Mouse (Mus musculus) cerebellum, adult 2 months (tissue): Measurements from ENCODE around the gene Mpc2. TPM values are rescaled to one million over a fixed set of nuclear protein-coding genes. Genes with fewer than 3 reads are reported as not detected.

Experiments used
- DNase-seq, 2 experiments: peaks; one replicate each; pipeline ENCODE4 v3.0.0; 2021
- H3K27ac ChIP-seq: fragments of 200-500 bp; 2 replicates; pipeline ENCODE4 v1.5.1; 2012; ENCODE audit warnings: low read length, control low read depth, inconsistent platforms; ENCODE audit not compliant: insufficient read depth
- H3K27me3 ChIP-seq: fragments of 200-500 bp; 2 replicates; pipeline ENCODE4 v1.6.1; 2012; ENCODE audit warnings: inconsistent platforms, mild to moderate bottlenecking, low read length, moderate library complexity; ENCODE audit not compliant: control insufficient read depth, insufficient read depth
- H3K4me1 ChIP-seq: fragments of 200-500 bp; 2 replicates; pipeline ENCODE4 v1.6.1; 2011; ENCODE audit warnings: low read length; ENCODE audit not compliant: control insufficient read depth, insufficient read depth
- H3K4me3 ChIP-seq: fragments of 200-500 bp; replicated peaks from 2 replicates; pipeline ENCODE3; 2011; ENCODE audit warnings: mild to moderate bottlenecking, low read depth, low read length, control low read depth; ENCODE audit not compliant: insufficient read depth
- CTCF ChIP-seq: fragments of 200-500 bp; IDR thresholded peaks from 2 replicates; pipeline ENCODE4 v1.5.1; 2011; ENCODE audit warnings: low read depth, mild to moderate bottlenecking, control low read depth, low read length, moderate library complexity, borderline replicate concordance; ENCODE audit not compliant: insufficient read depth
- POLR2A ChIP-seq: fragments of 200-500 bp; IDR thresholded peaks from 2 replicates; pipeline ENCODE4 v1.6.1; 2011; ENCODE audit warnings: low read length, control low read depth, borderline replicate concordance; ENCODE audit not compliant: insufficient read depth
- WGBS: fragments of 180-500 bp; shearing (Covaris S2); methylation state at CpG from one replicate; pipeline ENCODE4 v1.1.7; 2018; 5-methylcytosine and 5-hydroxymethylcytosine counted together
- polyA plus RNA-seq: library from polyadenylated mRNA; depleted of rRNA; stranded (reverse); fragments of >200 nt; gene quantifications from 2 replicates; pipeline ENCODE4 v1.2.3, GENCODE M21; 2012

Mpc2 gene
- polyA plus RNA-seq, 1 experiment, result 187 TPM

- WGBS, result under 1% methylated on average over 60 of the region's 60 CpGs
- DNase-seq, result peak; percentile 70 to 72
- H3K4me3 ChIP-seq, result peak overlapping the region; percentile 92
Measured at GRCm38 (mm10) chr1:165459503-165460181, 795 bp upstream of the Mpc2 start.

DNA sequence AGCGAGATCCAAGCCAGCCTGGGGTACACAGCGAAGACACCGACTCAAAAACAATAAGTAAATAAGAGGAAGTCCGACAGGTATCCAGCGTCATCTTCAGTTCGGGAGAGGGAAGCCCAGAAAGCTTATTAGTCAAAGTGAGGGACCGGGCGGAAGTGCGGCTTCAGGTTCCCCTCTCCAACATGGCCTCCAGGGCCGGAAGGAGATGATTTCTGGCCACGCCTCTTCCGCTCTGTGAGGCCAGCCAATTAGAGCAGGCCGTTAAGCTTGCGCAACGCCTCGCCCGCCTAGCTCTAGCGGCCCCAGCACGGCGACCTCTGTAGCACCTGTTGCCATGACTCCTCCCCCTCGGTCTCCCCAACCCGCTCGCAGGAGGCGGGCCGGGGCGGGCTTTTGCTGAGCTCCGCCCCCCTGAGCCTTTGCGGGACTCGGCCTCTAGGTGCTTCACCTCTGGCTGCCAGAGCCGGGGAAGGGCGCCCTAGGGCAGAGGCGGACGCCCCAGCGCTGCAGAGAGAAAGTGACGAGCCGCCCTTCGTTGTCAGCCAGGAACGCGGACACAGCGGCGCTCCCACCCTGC is 452 bp downstream of the Mpc2 start:
- H3K27ac ChIP-seq, result peak overlapping the region; percentile 90
- TF ChIP-seq CTCF, result peak; percentile 18; the same call in 1 of the 2 replicates
- TF ChIP-seq POLR2A, result peak; percentile 79
- WGBS, result under 1% methylated on average over 41 of the region's 41 CpGs
- no peaks in the 10 kb centered on the region for H3K27me3 ChIP-seq
- peak overlapping the region; percentile 92 for H3K4me3 ChIP-seq
- peak; percentile 99 to 100 for DNase-seq
- no peaks in the 10 kb centered on the region for H3K4me1 ChIP-seq

More at GRCm38 (mm10) chr1:165459503-165460181, 795 bp upstream of the Mpc2 start:
- Histone ChIP-seq H3K4me1 (no peaks in the 10 kb centered on the region), H3K27ac (peak overlapping the region; percentile 44), H3K27me3 (no peaks in the 10 kb centered on the region)
- TF ChIP-seq CTCF (no peak), POLR2A (no peak)

DNA sequence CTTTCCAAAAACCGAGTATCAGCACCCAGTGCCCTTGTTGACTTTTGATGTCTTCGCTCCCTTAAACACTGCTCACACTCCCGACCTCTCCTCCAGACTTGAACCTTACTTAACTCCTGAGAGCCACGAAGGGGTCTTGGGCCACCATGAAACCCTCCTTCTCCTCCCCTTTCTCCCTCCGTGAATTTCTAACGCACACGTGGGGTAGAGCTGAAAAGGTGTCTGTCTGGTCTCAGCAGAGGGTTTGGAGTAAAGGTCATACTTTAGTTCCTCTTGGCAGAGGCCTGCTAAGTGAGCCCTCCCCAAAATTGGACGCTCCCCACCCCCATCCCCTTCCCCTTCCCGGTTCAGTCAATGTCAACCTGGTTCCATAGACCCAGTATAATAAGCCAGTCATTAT is 1.2 kb downstream of the Mpc2 start:
- Histone ChIP-seq H3K27ac (peak overlapping the region; percentile 45; the same call in 1 of the 2 replicates), H3K27me3 (no peaks in the 10 kb centered on the region), H3K4me3 (peak overlapping the region; percentile 80), H3K4me1 (no peaks in the 10 kb centered on the region)
- TF ChIP-seq POLR2A (no peak), CTCF (no peak)
- 3% methylated on average over 9 of the region's 9 CpGs for WGBS
- DNase-seq, result no peak

DNA sequence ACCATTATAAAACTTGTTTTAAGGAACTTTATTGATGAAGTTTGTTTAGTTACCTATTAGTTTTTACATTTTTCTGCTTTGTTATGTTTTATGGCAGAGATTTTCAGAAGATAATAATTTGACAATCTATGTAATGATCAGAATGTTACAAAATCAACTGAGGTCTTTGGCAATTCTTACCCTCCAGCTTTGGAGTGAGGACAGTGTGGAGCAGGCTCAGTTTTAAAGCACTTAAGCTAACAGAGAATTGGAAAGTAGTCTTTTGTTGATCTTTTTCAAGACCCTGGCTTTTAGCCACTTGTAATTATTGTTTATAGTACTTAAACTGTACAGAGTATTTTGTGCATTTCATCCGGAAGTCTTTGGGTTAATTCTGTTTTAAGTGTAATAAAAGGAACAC is 2.4 kb downstream of the Mpc2 start:
- Histone ChIP-seq H3K4me3 (no peak overlapping the region), H3K4me1 (no peaks in the 10 kb centered on the region), H3K27me3 (no peaks in the 10 kb centered on the region), H3K27ac (no peak overlapping the region)
- no peak for DNase-seq
- 90% methylated on average over 1 of the region's 1 CpGs for WGBS
- no peak for TF ChIP-seq CTCF
- TF ChIP-seq POLR2A, result no peak

GRCm38 (mm10) chr1:165464574-165464973 is 4.1 kb downstream of the Mpc2 start:
- Histone ChIP-seq H3K27me3 (no peaks in the 10 kb centered on the region), H3K4me1 (no peaks in the 10 kb centered on the region), H3K4me3 (no peak overlapping the region), H3K27ac (no peak overlapping the region)
- 85% methylated on average over 3 of the region's 3 CpGs for WGBS
- no peak for DNase-seq
- no peak for TF ChIP-seq CTCF
- no peak for TF ChIP-seq POLR2A

DNA sequence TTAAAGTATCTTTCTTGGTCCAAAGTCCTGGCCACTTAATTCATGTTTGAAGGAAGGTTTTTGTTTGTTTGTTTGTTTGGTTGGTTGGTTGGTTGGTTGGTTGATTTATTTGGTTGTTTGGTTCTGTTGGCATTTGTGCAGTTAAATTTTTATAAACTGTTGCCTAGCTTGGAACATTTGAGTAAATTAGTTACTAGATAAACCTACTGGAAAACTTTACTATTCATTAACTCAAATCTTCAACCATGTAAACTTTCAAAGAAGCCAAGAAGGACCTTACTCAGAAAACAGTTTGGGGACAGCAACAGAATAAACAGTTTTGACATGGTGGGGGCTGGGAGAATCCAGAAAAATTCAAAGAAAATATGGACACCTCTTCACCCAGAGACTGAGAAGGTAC is 8.5 kb downstream of the Mpc2 start:
- no peak for TF ChIP-seq CTCF
- no peak for TF ChIP-seq POLR2A
- no peak overlapping the region for H3K4me3 ChIP-seq
- no peaks in the 10 kb centered on the region for H3K27me3 ChIP-seq
- DNase-seq, result no peak
- H3K4me1 ChIP-seq, result no peaks in the 10 kb centered on the region
- no peak overlapping the region for H3K27ac ChIP-seq

- no peak for DNase-seq
- TF ChIP-seq POLR2A (no peak), CTCF (no peak)
- H3K4me3 ChIP-seq, result no peak overlapping the region
- no peaks in the 10 kb centered on the region for H3K27me3 ChIP-seq
- no peak overlapping the region for H3K27ac ChIP-seq
- H3K4me1 ChIP-seq, result no peaks in the 10 kb centered on the region
Measured at GRCm38 (mm10) chr1:165469717-165470116, 9.3 kb downstream of the Mpc2 start.

DNA sequence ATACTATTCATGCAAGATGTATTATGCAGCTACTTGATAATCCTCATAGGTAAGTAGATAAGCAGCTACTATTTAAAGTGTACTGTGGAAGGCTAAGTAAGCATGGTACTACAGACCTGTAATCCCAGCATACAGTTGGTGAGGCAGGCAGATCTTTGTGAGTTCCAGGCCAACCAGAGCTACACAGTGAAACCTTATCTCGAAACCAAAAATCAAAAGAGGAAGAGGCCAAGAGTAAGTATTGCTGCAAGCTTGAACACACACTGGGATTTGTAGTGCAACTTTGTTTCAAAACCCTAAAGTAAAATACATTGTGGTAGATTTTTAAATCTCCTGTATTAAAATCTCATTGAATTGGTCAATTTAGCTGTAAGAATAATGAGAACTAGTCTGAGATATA is 11.1 kb downstream of the Mpc2 start:
- 93% methylated on average over 1 of the region's 1 CpGs for WGBS
- no peak for DNase-seq
- no peak overlapping the region for H3K4me3 ChIP-seq
- H3K27me3 ChIP-seq, result no peaks in the 10 kb centered on the region
- TF ChIP-seq POLR2A (no peak), CTCF (no peak)
- H3K27ac ChIP-seq, result no peak overlapping the region
- no peaks in the 10 kb centered on the region for H3K4me1 ChIP-seq
